Mouse (Mus musculus): ENCODE measurements at regions not wholly inside any gene's neighbourhood (a gene's known extent, or its start where the extent isn't known, plus 50 kb on each side); places are given as distances from the start of the nearest gene placed in this dataset.

DNA sequence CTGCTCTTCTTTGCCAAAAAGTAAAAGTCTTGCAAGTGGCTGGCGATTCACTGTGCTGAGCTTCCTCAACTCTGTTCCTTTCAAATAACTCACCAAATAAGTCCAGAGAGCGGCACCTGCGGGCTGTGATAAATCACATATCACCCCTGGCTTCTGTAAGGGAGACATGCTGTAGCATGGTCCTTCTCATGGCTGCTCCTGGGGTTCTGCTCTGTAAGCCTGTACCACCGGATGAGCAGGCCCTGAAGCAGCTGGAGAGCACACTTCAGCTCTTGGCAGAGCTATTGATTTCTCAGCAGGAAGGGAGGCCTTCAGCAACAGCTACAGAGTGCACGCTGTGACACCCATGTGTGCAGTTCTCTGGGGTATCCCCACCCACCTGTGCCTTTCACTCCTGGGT is 101.5 kb upstream of the Ufm1 start:
- no peak for DNase-seq (ENCODE audit: low spot score in 2 of 2)

DNA sequence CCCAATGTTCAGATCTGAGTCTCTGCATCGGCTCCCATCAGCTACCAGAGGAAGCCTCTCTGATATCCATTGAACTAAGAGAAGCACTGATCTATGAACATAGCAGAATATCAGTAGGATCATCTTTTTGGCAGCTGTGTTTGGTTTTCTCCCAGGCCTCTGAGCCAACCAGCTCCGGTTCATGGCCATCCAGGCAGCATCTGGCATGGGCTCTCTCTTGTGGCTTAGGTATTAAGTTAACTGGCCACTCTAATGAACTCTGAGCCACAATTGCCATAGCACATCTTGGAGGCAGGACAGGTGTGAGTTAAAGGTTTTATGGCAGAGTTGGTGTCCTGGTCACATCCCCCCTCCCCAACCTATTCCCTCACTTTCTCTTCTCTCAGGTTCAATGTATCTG is 90.2 kb upstream of the Ufm1 start:
- no peak for DNase-seq (ENCODE audit: low spot score in 2 of 2)

DNA sequence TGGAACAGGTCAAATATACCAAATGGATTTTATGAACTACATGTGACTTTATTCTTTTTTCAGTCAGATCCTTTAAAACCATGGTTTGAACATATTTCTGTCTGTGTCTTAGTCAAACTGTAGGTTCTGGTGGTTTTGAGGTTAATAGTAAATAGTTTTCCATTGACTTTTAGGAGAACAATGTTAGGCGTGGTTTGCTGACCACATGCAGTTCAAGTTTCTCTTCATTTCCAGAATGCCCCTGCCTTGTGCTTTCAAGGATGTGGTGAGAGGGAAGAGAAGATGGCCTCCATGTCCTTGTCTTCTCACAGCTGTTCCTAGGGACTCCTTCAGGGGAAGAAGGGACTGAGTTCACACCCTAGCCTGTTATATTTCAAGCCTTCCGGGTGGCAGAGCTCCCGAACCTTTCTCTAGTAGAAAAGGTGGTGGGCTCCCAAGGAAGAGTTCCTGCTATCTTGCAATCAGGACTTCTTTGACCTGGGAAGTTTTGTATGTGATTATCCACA is 76.1 kb upstream of the Ufm1 start:
- no peak for DNase-seq (ENCODE audit: low spot score in 2 of 2)

GRCm38 (mm10) chr3:53931745-53932144 is 68.1 kb upstream of the Ufm1 start:
- DNase-seq (ENCODE audit: low spot score in 2 of 2) = no peak

- DNase-seq (ENCODE audit: low spot score in 2 of 2) = no peak
Observed at GRCm38 (mm10) chr3:53919941-53920340, 56.3 kb upstream of the Ufm1 start.

DNA sequence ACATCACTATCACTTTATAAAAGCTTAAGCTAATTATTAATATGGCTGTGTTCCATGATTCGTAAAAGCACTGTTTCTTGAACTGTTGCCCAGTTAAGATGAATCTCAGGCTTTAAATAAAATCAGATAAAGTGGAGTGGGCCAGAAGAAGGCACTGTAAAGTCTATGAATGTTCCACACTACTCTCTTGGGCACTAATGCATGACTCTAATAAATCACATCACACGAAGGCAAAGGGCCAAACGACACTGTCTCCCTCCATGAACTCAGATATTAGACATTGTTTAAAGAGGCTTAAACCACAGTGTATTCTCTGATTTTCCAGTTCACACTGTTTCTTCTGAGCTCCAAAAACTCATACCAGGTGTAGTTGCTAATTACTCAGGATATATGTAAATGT is 55.9 kb upstream of the Ufm1 start:
- DNase-seq (ENCODE audit: low spot score in 2 of 2) = no peak

GRCm38 (mm10) chr3:53917960-53918359 is 54.3 kb upstream of the Ufm1 start:
- no peak for DNase-seq (ENCODE audit: low spot score in 2 of 2)

DNA sequence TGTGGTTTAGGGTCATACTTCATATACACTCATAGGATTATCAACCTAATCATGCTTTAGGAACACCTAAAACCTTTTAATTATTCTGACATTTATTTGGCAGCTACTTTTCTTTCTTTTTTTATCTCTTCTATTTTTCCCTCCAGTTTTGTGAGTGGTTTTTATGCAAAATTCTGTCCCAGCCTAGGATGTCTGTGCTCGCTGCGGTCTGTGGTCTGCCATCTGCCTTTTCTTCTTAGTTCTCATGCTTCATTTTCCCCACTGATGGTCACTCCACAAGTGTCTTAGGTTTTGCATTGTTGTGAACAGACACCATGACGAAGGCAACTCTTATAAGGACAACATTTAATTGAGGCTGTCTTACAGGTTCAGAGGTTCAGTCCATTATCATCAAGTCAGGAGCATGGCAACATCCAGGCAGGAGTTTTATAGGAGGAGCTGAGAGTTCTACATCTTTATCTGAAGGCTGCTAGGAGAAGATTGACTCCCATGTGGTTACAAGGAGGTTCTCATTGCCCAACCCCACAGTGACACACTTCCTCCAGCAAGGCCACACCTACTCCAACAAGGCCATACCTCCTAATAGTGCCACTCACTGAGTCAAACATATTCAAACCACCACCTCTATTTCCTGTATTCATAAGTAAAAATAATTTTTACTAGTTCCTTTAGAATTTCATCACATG is 50.5 kb upstream of the Ufm1 start:
- DNase-seq (ENCODE audit: low spot score in 2 of 2) = no peak
